Mouse (Mus musculus): ENCODE data around the gene Kctd2. TPM values are rescaled to one million over a fixed set of nuclear protein-coding genes. Genes with fewer than 3 reads are reported as not detected.

Gene Kctd2
- polyA plus RNA-seq (2015; fragmentation: Nextera tagmentation; extraction: Ambion mirVana): 0.70 and 1.0 TPM in 2 replicates

GRCm38 (mm10) chr11:115419531-115420237 lies at the start of gene Kctd2, which contains the start of gene Atp5h:
Gene Kctd2 (plus strand): TSS chr11:115420128.
Gene Atp5h (minus strand): TSS chr11:115419962.
- Histone ChIP-seq H3K4me3 (ENCODE audit: low read depth, low read length) (peak within 1 kb of the TSS; percentile 91), H3K27ac (ENCODE audit: low read length) (peak within 1 kb of the TSS; percentile 82), H3K9me3 (replicated peaks; ENCODE audit: control insufficient read depth, low read length) (no peaks in the 10 kb centered on the region), H3K27me3 (ENCODE audit: control insufficient read depth, insufficient read depth, low read depth, low read length) (no peaks in the 10 kb centered on the region), H3K36me3 (ENCODE audit: control insufficient read depth, insufficient read depth) (peaks cover 18% of the 10 kb centered on the region), H3K4me2 (ENCODE audit: low read depth, low read length) (peak within 1 kb of the TSS; percentile 96), H3K9ac (ENCODE audit: low read depth, low read length) (peak within 1 kb of the TSS; percentile 94), H3K4me1 (ENCODE audit: control insufficient read depth, low read depth, low read length) (peaks cover 24% of the 10 kb centered on the region)
- 0% methylated on average over 56 of the region's 56 CpGs for WGBS (ENCODE audit: insufficient replicate concordance)
- peak; percentile 98 for ATAC-seq (ENCODE audit: low read depth)

GRCm38 (mm10) chr11:115370368-115370767 lies 49.6 kb upstream of the Kctd2 start:
- Histone ChIP-seq H3K4me1 (ENCODE audit: control insufficient read depth, low read depth, low read length) (peaks cover 7% of the 10 kb centered on the region), H3K9ac (ENCODE audit: low read depth, low read length) (no peak overlapping the region), H3K9me3 (replicated peaks; ENCODE audit: control insufficient read depth, low read length) (no peaks in the 10 kb centered on the region), H3K4me3 (ENCODE audit: low read depth, low read length) (no peak overlapping the region), H3K36me3 (ENCODE audit: control insufficient read depth, insufficient read depth) (no peaks in the 10 kb centered on the region), H3K4me2 (ENCODE audit: low read depth, low read length) (no peak overlapping the region), H3K27me3 (ENCODE audit: control insufficient read depth, insufficient read depth, low read depth, low read length) (peaks cover 54% of the 10 kb centered on the region), H3K27ac (ENCODE audit: low read length) (no peak overlapping the region)
- no peak for ATAC-seq (ENCODE audit: low read depth)
- 38% methylated on average over 7 of the region's 7 CpGs for WGBS (ENCODE audit: insufficient replicate concordance)

GRCm38 (mm10) chr11:115371354-115371753 lies 48.6 kb upstream of the Kctd2 start:
- no peaks in the 10 kb centered on the region for H3K9me3 ChIP-seq (replicated peaks; ENCODE audit: control insufficient read depth, low read length)
- H3K27ac ChIP-seq (ENCODE audit: low read length): no peak overlapping the region
- no peak overlapping the region for H3K4me2 ChIP-seq (ENCODE audit: low read depth, low read length)
- no peak overlapping the region for H3K4me3 ChIP-seq (ENCODE audit: low read depth, low read length)
- ATAC-seq (ENCODE audit: low read depth): no peak
- no peak overlapping the region for H3K9ac ChIP-seq (ENCODE audit: low read depth, low read length)
- peaks cover 47% of the 10 kb centered on the region for H3K27me3 ChIP-seq (ENCODE audit: control insufficient read depth, insufficient read depth, low read depth, low read length)
- H3K4me1 ChIP-seq (ENCODE audit: control insufficient read depth, low read depth, low read length): peaks cover 7% of the 10 kb centered on the region
- 49% methylated on average over 8 of the region's 8 CpGs for WGBS (ENCODE audit: insufficient replicate concordance)
- no peaks in the 10 kb centered on the region for H3K36me3 ChIP-seq (ENCODE audit: control insufficient read depth, insufficient read depth)

- Histone ChIP-seq H3K4me1 (ENCODE audit: control insufficient read depth, low read depth, low read length) (peaks cover 7% of the 10 kb centered on the region), H3K4me2 (ENCODE audit: low read depth, low read length) (no peak overlapping the region), H3K36me3 (ENCODE audit: control insufficient read depth, insufficient read depth) (no peaks in the 10 kb centered on the region), H3K9ac (ENCODE audit: low read depth, low read length) (no peak overlapping the region), H3K27ac (ENCODE audit: low read length) (no peak overlapping the region), H3K9me3 (replicated peaks; ENCODE audit: control insufficient read depth, low read length) (no peaks in the 10 kb centered on the region), H3K27me3 (ENCODE audit: control insufficient read depth, insufficient read depth, low read depth, low read length) (peaks cover 40% of the 10 kb centered on the region), H3K4me3 (ENCODE audit: low read depth, low read length) (no peak overlapping the region)
- ATAC-seq (ENCODE audit: low read depth): no peak
- WGBS (ENCODE audit: insufficient replicate concordance): 34% methylated on average over 1 of the region's 1 CpGs
Observed at GRCm38 (mm10) chr11:115372015-115372414, 47.9 kb upstream of the Kctd2 start.

GRCm38 (mm10) chr11:115372737-115373136 lies 47.2 kb upstream of the Kctd2 start:
- ATAC-seq (ENCODE audit: low read depth): no peak
- Histone ChIP-seq H3K4me2 (ENCODE audit: low read depth, low read length) (no peak overlapping the region), H3K4me3 (ENCODE audit: low read depth, low read length) (no peak overlapping the region), H3K27ac (ENCODE audit: low read length) (no peak overlapping the region), H3K27me3 (ENCODE audit: control insufficient read depth, insufficient read depth, low read depth, low read length) (peaks cover 33% of the 10 kb centered on the region), H3K36me3 (ENCODE audit: control insufficient read depth, insufficient read depth) (no peaks in the 10 kb centered on the region), H3K9ac (ENCODE audit: low read depth, low read length) (no peak overlapping the region), H3K9me3 (replicated peaks; ENCODE audit: control insufficient read depth, low read length) (no peaks in the 10 kb centered on the region), H3K4me1 (ENCODE audit: control insufficient read depth, low read depth, low read length) (peaks cover 3% of the 10 kb centered on the region)
- 28% methylated on average over 2 of the region's 2 CpGs for WGBS (ENCODE audit: insufficient replicate concordance)

- ATAC-seq (ENCODE audit: low read depth): no peak
- Histone ChIP-seq H3K27ac (ENCODE audit: low read length) (no peak overlapping the region), H3K4me1 (ENCODE audit: control insufficient read depth, low read depth, low read length) (peaks cover 3% of the 10 kb centered on the region), H3K9ac (ENCODE audit: low read depth, low read length) (no peak overlapping the region), H3K4me3 (ENCODE audit: low read depth, low read length) (peak overlapping the region; percentile 1; the same call in 1 of the 2 replicates), H3K9me3 (replicated peaks; ENCODE audit: control insufficient read depth, low read length) (no peaks in the 10 kb centered on the region; the same call in 1 of the 2 replicates), H3K36me3 (ENCODE audit: control insufficient read depth, insufficient read depth) (no peaks in the 10 kb centered on the region), H3K4me2 (ENCODE audit: low read depth, low read length) (peak overlapping the region; percentile 26), H3K27me3 (ENCODE audit: control insufficient read depth, insufficient read depth, low read depth, low read length) (peaks cover 29% of the 10 kb centered on the region)
- WGBS (ENCODE audit: insufficient replicate concordance): 3% methylated on average over 30 of the region's 30 CpGs
Observed at GRCm38 (mm10) chr11:115373805-115374694, 45.9 kb upstream of the Kctd2 start.

GRCm38 (mm10) chr11:115374695-115375425 lies 45.1 kb upstream of the Kctd2 start:
- Histone ChIP-seq H3K36me3 (ENCODE audit: control insufficient read depth, insufficient read depth) (no peaks in the 10 kb centered on the region), H3K27me3 (ENCODE audit: control insufficient read depth, insufficient read depth, low read depth, low read length) (peaks cover 29% of the 10 kb centered on the region), H3K4me1 (ENCODE audit: control insufficient read depth, low read depth, low read length) (peaks cover 3% of the 10 kb centered on the region), H3K9ac (ENCODE audit: low read depth, low read length) (no peak overlapping the region), H3K27ac (ENCODE audit: low read length) (no peak overlapping the region), H3K9me3 (replicated peaks; ENCODE audit: control insufficient read depth, low read length) (no peaks in the 10 kb centered on the region; the same call in 1 of the 2 replicates), H3K4me3 (ENCODE audit: low read depth, low read length) (no peak overlapping the region), H3K4me2 (ENCODE audit: low read depth, low read length) (no peak overlapping the region)
- ATAC-seq (ENCODE audit: low read depth): no peak
- 41% methylated on average over 12 of the region's 12 CpGs for WGBS (ENCODE audit: insufficient replicate concordance)

GRCm38 (mm10) chr11:115376722-115377121 lies 43.2 kb upstream of the Kctd2 start:
- Histone ChIP-seq H3K9me3 (replicated peaks; ENCODE audit: control insufficient read depth, low read length) (no peaks in the 10 kb centered on the region; the same call in 1 of the 2 replicates), H3K4me1 (ENCODE audit: control insufficient read depth, low read depth, low read length) (peaks cover 3% of the 10 kb centered on the region), H3K36me3 (ENCODE audit: control insufficient read depth, insufficient read depth) (no peaks in the 10 kb centered on the region), H3K4me3 (ENCODE audit: low read depth, low read length) (no peak overlapping the region), H3K4me2 (ENCODE audit: low read depth, low read length) (no peak overlapping the region), H3K9ac (ENCODE audit: low read depth, low read length) (no peak overlapping the region), H3K27ac (ENCODE audit: low read length) (no peak overlapping the region), H3K27me3 (ENCODE audit: control insufficient read depth, insufficient read depth, low read depth, low read length) (peaks cover 41% of the 10 kb centered on the region)
- no peak for ATAC-seq (ENCODE audit: low read depth)
- WGBS (ENCODE audit: insufficient replicate concordance): 49% methylated on average over 7 of the region's 7 CpGs
